Mouse (Mus musculus) lung, embryonic 16.5 days (tissue): ENCODE measurements around the gene Stab1. TPM values are rescaled to one million over a fixed set of nuclear protein-coding genes. Genes with fewer than 3 reads are reported as not detected.

Source experiments
- ATAC-seq: fragments of 200-750 bp; cut with Nextera tagmentation; 2 replicates; pipeline ENCODE4 v1.8.0; 2017; ENCODE audit warnings: low read depth, mild to moderate bottlenecking, moderate library complexity
- H3K27ac ChIP-seq: fragments of 300-500 bp; sonication (generic); 2 replicates; pipeline ENCODE4 v1.5.1; 2014; ENCODE audit warnings: mild to moderate bottlenecking, control low read depth, low read length
- H3K27me3 ChIP-seq: fragments of 300-500 bp; sonication (generic); 2 replicates; pipeline ENCODE4 v1.6.1; 2014; ENCODE audit warnings: low read depth, low read length, mixed read lengths; ENCODE audit not compliant: control insufficient read depth, insufficient read depth
- H3K36me3 ChIP-seq: fragments of 300-500 bp; sonication (generic); 2 replicates; pipeline ENCODE4 v1.6.1; 2014; ENCODE audit warnings: low read length; ENCODE audit not compliant: control insufficient read depth, insufficient read depth
- H3K4me1 ChIP-seq: fragments of 300-500 bp; sonication (generic); replicated peaks from 2 replicates; pipeline ENCODE4 v1.6.1; 2014; ENCODE audit warnings: low read length, mixed read lengths; ENCODE audit not compliant: control insufficient read depth, insufficient read depth
- H3K4me2 ChIP-seq: fragments of 300-500 bp; sonication (generic); 2 replicates; pipeline ENCODE4 v1.6.1; 2014; ENCODE audit warnings: low read depth, low read length, control low read depth
- H3K4me3 ChIP-seq: fragments of 300-500 bp; sonication (generic); 2 replicates; pipeline ENCODE4 v1.5.1; 2014; ENCODE audit warnings: mild to moderate bottlenecking, low read length, control low read depth
- H3K9ac ChIP-seq: fragments of 300-500 bp; sonication (generic); 2 replicates; pipeline ENCODE4 v1.6.1; 2014; ENCODE audit warnings: low read length, control low read depth
- H3K9me3 ChIP-seq: fragments of 300-500 bp; sonication (generic); 2 replicates; pipeline ENCODE4 v1.6.1; 2016; ENCODE audit warnings: low read length; ENCODE audit not compliant: control insufficient read depth
- WGBS: fragments of 180-500 bp; shearing (Covaris S2); extraction: QIAGEN DNeasy Blood & Tissue Kit; methylation state at CpG from one replicate; pipeline ENCODE4 v1.1.7; 2014; 5-methylcytosine and 5-hydroxymethylcytosine counted together
- polyA plus RNA-seq: library from polyadenylated mRNA; unstranded; fragments of >200 nt; fragmentation: Nextera tagmentation; extraction: Ambion mirVana; gene quantifications from 2 replicates; pipeline ENCODE4 v1.2.1, GENCODE M21; 2015

Gene Stab1
- 48.9 and 52.1 TPM in 2 replicates for polyA plus RNA-seq

- Histone ChIP-seq H3K4me2 (peak within 1 kb of the TSS; percentile 46), H3K9me3 (no peaks in the 10 kb centered on the region), H3K4me3 (peak within 1 kb of the TSS; percentile 43), H3K4me1 (peaks cover 5% of the 10 kb centered on the region; the same call in 1 of the 2 replicates), H3K27ac (0 out of 2 replicates have a peak within 1 kb of the TSS, but pooled peaks have one; percentile 15), H3K27me3 (no peaks in the 10 kb centered on the region), H3K36me3 (peaks cover 28% of the 10 kb centered on the region), H3K9ac (peak within 1 kb of the TSS; percentile 56)
- 24% methylated on average over 10 of the region's 10 CpGs for WGBS
- peak; percentile 65 for ATAC-seq
Observed at GRCm38 (mm10) chr14:31168425-31168824, at the start of gene Stab1. TSS of gene Stab1 (minus strand) at chr14:31168641.

- no peaks in the 10 kb centered on the region for H3K36me3 ChIP-seq
- ATAC-seq: peak; percentile 80
- 4% methylated on average over 11 of the region's 11 CpGs for WGBS
- H3K4me2 ChIP-seq: peak within 1 kb of the TSS; percentile 48
- peak within 1 kb of the TSS; percentile 36 for H3K4me3 ChIP-seq
- peaks cover 14% of the 10 kb centered on the region for H3K4me1 ChIP-seq
- peak within 1 kb of the TSS; percentile 51 for H3K27ac ChIP-seq
- no peaks in the 10 kb centered on the region for H3K27me3 ChIP-seq
- no peaks in the 10 kb centered on the region for H3K9me3 ChIP-seq
- H3K9ac ChIP-seq: peak within 1 kb of the TSS; percentile 45
Observed at GRCm38 (mm10) chr14:31217666-31218065, 49.2 kb upstream of the Stab1 start, which contains the start of gene Sema3g. TSS of gene Sema3g (plus strand) at chr14:31217860.

- peaks cover 21% of the 10 kb centered on the region for H3K4me1 ChIP-seq
- H3K4me3 ChIP-seq: peak within 1 kb of the TSS; percentile 36
- no peaks in the 10 kb centered on the region for H3K36me3 ChIP-seq
- whole genome bisulfite sequencing: 63% methylated on average over 2 of the region's 2 CpGs
- peak within 1 kb of the TSS; percentile 51 for H3K27ac ChIP-seq
- no peak for ATAC-seq
- no peaks in the 10 kb centered on the region for H3K27me3 ChIP-seq
- H3K4me2 ChIP-seq: peak within 1 kb of the TSS; percentile 48
- peak within 1 kb of the TSS; percentile 45 for H3K9ac ChIP-seq
- H3K9me3 ChIP-seq: no peaks in the 10 kb centered on the region
Observed at GRCm38 (mm10) chr14:31216846-31217245, 48.4 kb upstream of the Stab1 start, which contains the start of gene Nisch. TSS of gene Nisch (minus strand) at chr14:31216946.

GRCm38 (mm10) chr14:31215157-31216002, 46.9 kb upstream of the Stab1 start:
- Histone ChIP-seq H3K27ac (0 out of 2 replicates have a peak overlapping the region, but pooled peaks have one; percentile 37), H3K9ac (peak overlapping the region; percentile 44), H3K4me3 (no peak overlapping the region), H3K27me3 (no peaks in the 10 kb centered on the region), H3K4me1 (peaks cover 21% of the 10 kb centered on the region), H3K9me3 (no peaks in the 10 kb centered on the region), H3K36me3 (no peaks in the 10 kb centered on the region), H3K4me2 (peak overlapping the region; percentile 21; the same call in 1 of the 2 replicates)
- 25% methylated on average over 15 of the region's 15 CpGs for WGBS
- peak; percentile 66 for ATAC-seq

- H3K27ac ChIP-seq: no peak overlapping the region
Observed at GRCm38 (mm10) chr14:31214684-31215083, 46.2 kb upstream of the Stab1 start.

GRCm38 (mm10) chr14:31213868-31214267, 45.4 kb upstream of the Stab1 start:
- peaks cover 21% of the 10 kb centered on the region for H3K4me1 ChIP-seq

More at GRCm38 (mm10) chr14:31214684-31215083, 46.2 kb upstream of the Stab1 start:
- Histone ChIP-seq H3K4me2 (no peak overlapping the region), H3K9me3 (no peaks in the 10 kb centered on the region), H3K36me3 (no peaks in the 10 kb centered on the region), H3K9ac (no peak overlapping the region), H3K4me3 (no peak overlapping the region), H3K27me3 (no peaks in the 10 kb centered on the region), H3K4me1 (peaks cover 21% of the 10 kb centered on the region)
- 55% methylated on average over 3 of the region's 3 CpGs for WGBS
- ATAC-seq: no peak

GRCm38 (mm10) chr14:31212499-31212898, 44.1 kb upstream of the Stab1 start:
- Histone ChIP-seq H3K27me3 (no peaks in the 10 kb centered on the region), H3K4me1 (peaks cover 21% of the 10 kb centered on the region), H3K9me3 (no peaks in the 10 kb centered on the region), H3K9ac (no peak overlapping the region), H3K36me3 (no peaks in the 10 kb centered on the region), H3K4me2 (no peak overlapping the region), H3K27ac (no peak overlapping the region), H3K4me3 (no peak overlapping the region)
- WGBS: 57% methylated on average over 3 of the region's 3 CpGs
- ATAC-seq: no peak

More at GRCm38 (mm10) chr14:31213868-31214267, 45.4 kb upstream of the Stab1 start:
- Histone ChIP-seq H3K9ac (no peak overlapping the region), H3K9me3 (no peaks in the 10 kb centered on the region), H3K27me3 (no peaks in the 10 kb centered on the region), H3K4me3 (no peak overlapping the region), H3K27ac (no peak overlapping the region), H3K4me2 (no peak overlapping the region), H3K36me3 (no peaks in the 10 kb centered on the region)
- 57% methylated on average over 8 of the region's 8 CpGs for WGBS
- ATAC-seq: no peak

GRCm38 (mm10) chr14:31211854-31212253, 43.4 kb upstream of the Stab1 start:
- Histone ChIP-seq H3K27me3 (no peaks in the 10 kb centered on the region), H3K36me3 (no peaks in the 10 kb centered on the region), H3K4me2 (no peak overlapping the region), H3K4me1 (peaks cover 25% of the 10 kb centered on the region), H3K4me3 (no peak overlapping the region), H3K9ac (no peak overlapping the region), H3K27ac (no peak overlapping the region), H3K9me3 (no peaks in the 10 kb centered on the region)
- no peak for ATAC-seq
- 79% methylated on average over 6 of the region's 6 CpGs for WGBS

- Histone ChIP-seq H3K4me3 (no peak overlapping the region), H3K4me1 (peaks cover 24% of the 10 kb centered on the region), H3K9ac (no peak overlapping the region), H3K27ac (no peak overlapping the region), H3K27me3 (no peaks in the 10 kb centered on the region), H3K36me3 (peaks cover under 1% of the 10 kb centered on the region), H3K9me3 (no peaks in the 10 kb centered on the region), H3K4me2 (no peak overlapping the region)
- WGBS: 74% methylated on average over 4 of the region's 4 CpGs
- ATAC-seq: no peak
Observed at GRCm38 (mm10) chr14:31209133-31209557, 40.7 kb upstream of the Stab1 start.
